Comparison of ENCODE assay signal across 35 mouse cellular contexts in the genomic region with DNA sequence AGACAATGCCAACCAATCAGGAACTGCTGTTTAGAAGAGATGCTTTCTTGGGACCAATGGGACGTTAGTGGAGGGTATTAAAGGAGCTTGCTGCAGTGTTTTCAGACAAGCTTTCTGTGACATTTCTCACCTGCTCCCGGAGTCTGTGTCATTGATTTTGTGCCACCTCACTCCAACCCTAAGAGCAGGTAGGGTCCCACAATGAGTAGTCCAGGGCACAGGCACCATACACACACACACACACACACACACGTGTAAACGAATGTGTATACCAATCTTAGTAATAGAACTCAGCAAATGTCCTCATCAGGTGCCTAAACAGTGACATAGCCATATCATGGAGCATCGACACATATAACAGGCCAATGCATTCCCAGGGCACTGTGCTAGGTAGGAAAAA.
"Had no signal": no experiment of that assay in that cellular context is flagged by ENCODE, and none has a peak within 500 bp of the region (broad histone marks: within the 10 kb centered on the region; RNA-seq: fewer than 3 reads in every experiment).

No protein-coding gene starts in this region.

- H3K27me3 ChIP-seq: heart, embryonic 12.5 days; heart, embryonic 13.5 days; heart, embryonic 15.5 days; hindbrain, embryonic 12.5 days; hindbrain, embryonic 13.5 days; hindbrain, embryonic 15.5 days; intestine, embryonic 15.5 days; kidney, embryonic 15.5 days had no signal

- H3K4me3 ChIP-seq: heart, embryonic 10.5 days; heart, embryonic 12.5 days; heart, embryonic 13.5 days; heart, embryonic 15.5 days; hindbrain, embryonic 10.5 days; hindbrain, embryonic 12.5 days; hindbrain, embryonic 13.5 days; hindbrain, embryonic 15.5 days; intestine, embryonic 15.5 days; kidney, embryonic 15.5 days; layer of hippocampus, adult 2 months had no signal

- H3K36me3 ChIP-seq: heart, embryonic 10.5 days; heart, embryonic 12.5 days; heart, embryonic 13.5 days; heart, embryonic 15.5 days; hindbrain, embryonic 10.5 days; hindbrain, embryonic 12.5 days; hindbrain, embryonic 13.5 days; hindbrain, embryonic 15.5 days; intestine, embryonic 15.5 days; kidney, embryonic 15.5 days had no signal

- DNase-seq: heart, postnatal 10 days; heart, postnatal 14 days; heart, postnatal 36 days; heart, postnatal 4 days; kidney, adult 11 months; kidney, adult 18-20 months; kidney, adult 2 months; kidney, adult 8-10 months; kidney, adult 9 months; kidney, postnatal 10 days; kidney, postnatal 14 days; kidney, postnatal 25 days; kidney, postnatal 36 days; kidney, postnatal 4 days; layer of hippocampus, adult 9-11 months; layer of hippocampus, postnatal 36 days had no signal

- H3K9me3 ChIP-seq: heart, embryonic 10.5 days; heart, embryonic 12.5 days; heart, embryonic 13.5 days; heart, embryonic 15.5 days; hindbrain, embryonic 10.5 days; hindbrain, embryonic 12.5 days; hindbrain, embryonic 13.5 days; hindbrain, embryonic 15.5 days; intestine, embryonic 15.5 days; kidney, embryonic 15.5 days had no signal

- H3K4me2 ChIP-seq: heart, embryonic 11.5 days; heart, embryonic 12.5 days; heart, embryonic 13.5 days; heart, embryonic 15.5 days; hindbrain, embryonic 12.5 days; hindbrain, embryonic 13.5 days; hindbrain, embryonic 14.5 days; hindbrain, embryonic 15.5 days; intestine, embryonic 15.5 days; kidney, embryonic 15.5 days had no signal

- H3K27ac ChIP-seq: heart, embryonic 10.5 days; heart, embryonic 13.5 days; heart, embryonic 15.5 days; hindbrain, embryonic 10.5 days; hindbrain, embryonic 12.5 days; hindbrain, embryonic 13.5 days; hindbrain, embryonic 14.5 days; hindbrain, embryonic 15.5 days; hindbrain, postnatal 0 days; intestine, embryonic 15.5 days; kidney, embryonic 15.5 days; kidney, postnatal 0 days; layer of hippocampus, adult 2 months had no signal

- ATAC-seq: hindbrain, embryonic 16.5 days; hindbrain, postnatal 0 days; inflammation-experienced regulatory T-cells, adult 6 months; intestine, embryonic 15.5 days; intestine, embryonic 16.5 days; intestine, postnatal 0 days had no signal

- H3K9ac ChIP-seq: heart, embryonic 12.5 days; heart, embryonic 13.5 days; heart, embryonic 15.5 days; hindbrain, embryonic 12.5 days; hindbrain, embryonic 13.5 days; hindbrain, embryonic 14.5 days; hindbrain, embryonic 15.5 days; intestine, embryonic 15.5 days; kidney, embryonic 15.5 days had no signal

- H3K4me1 ChIP-seq: heart, embryonic 10.5 days; heart, embryonic 12.5 days; heart, embryonic 13.5 days; heart, embryonic 15.5 days; hindbrain, embryonic 10.5 days; hindbrain, embryonic 12.5 days; hindbrain, embryonic 13.5 days; hindbrain, embryonic 15.5 days; intestine, embryonic 15.5 days; kidney, embryonic 15.5 days had no signal
